Mouse (Mus musculus) central nervous system, embryonic 11.5 days (tissue): ENCODE results near the gene Lyl1. TPM values are rescaled to one million over a fixed set of nuclear protein-coding genes. Genes with fewer than 3 reads are reported as not detected.

Source experiments
- polyA plus RNA-seq: library from polyadenylated mRNA; depleted of rRNA; stranded (reverse); fragments of >200 nt; gene quantifications from 2 replicates; pipeline ENCODE4 v1.2.3, GENCODE M21; 2012; rRNA removed

The Lyl1 gene
- polyA plus RNA-seq: 6.1 and 7.2 TPM in 2 replicates

GRCm38 (mm10) chr8:84700941-84701911, at the start of gene Lyl1:
Lyl1 (plus strand) TSS chr8:84701457.

GRCm38 (mm10) chr8:84662581-84663065, 38.6 kb upstream of the Lyl1 start, which contains the start of gene Ier2:
Ier2 (minus strand) TSS chr8:84662852.

GRCm38 (mm10) chr8:84686191-84687002, 14.9 kb upstream of the Lyl1 start, which contains the start of gene Trmt1:
Trmt1 (plus strand) TSS chr8:84686307.

GRCm38 (mm10) chr8:84687705-84688100, 13.6 kb upstream of the Lyl1 start, which contains the start of gene Nacc1:
Nacc1 (minus strand) TSS chr8:84687862.

GRCm38 (mm10) chr8:84722850-84723570, 21.8 kb downstream of the Lyl1 start, which contains the start of gene G430095P16Rik:
G430095P16Rik (plus strand) TSS chr8:84723007.

Other genes with a start within 250 kb of the Lyl1 start
- 22.8 and 24.3 TPM in 2 replicates for gene Ier2, start 38.6 kb upstream of the Lyl1 start, polyA plus RNA-seq
- 109 and 112 TPM in 2 replicates for gene Trmt1, start 15.2 kb upstream of the Lyl1 start, polyA plus RNA-seq
- gene Nacc1, start 13.6 kb upstream of the Lyl1 start, polyA plus RNA-seq: 55.6 and 88.0 TPM in 2 replicates
- 2.7 and 4.9 TPM in 2 replicates for gene G430095P16Rik, start 21.6 kb downstream of the Lyl1 start, polyA plus RNA-seq
- 7.8 and 9.6 TPM in 2 replicates for gene Nfix, start 98.9 kb downstream of the Lyl1 start, polyA plus RNA-seq
- 3.2 and 4.7 TPM in 2 replicates for gene Dand5, start 121.4 kb downstream of the Lyl1 start, polyA plus RNA-seq
- gene Gadd45gip1, start 130.1 kb downstream of the Lyl1 start, polyA plus RNA-seq: 29.3 and 32.5 TPM in 2 replicates
- 65.7 and 76.9 TPM in 2 replicates for gene Rad23a, start 139.2 kb downstream of the Lyl1 start, polyA plus RNA-seq
- 669 and 1,481 TPM in 2 replicates for gene Calr, start 145.5 kb downstream of the Lyl1 start, polyA plus RNA-seq
- 97.5 and 98.6 TPM in 2 replicates for gene Farsa, start 155.5 kb downstream of the Lyl1 start, polyA plus RNA-seq
- 38.7 and 41.1 TPM in 2 replicates for gene Syce2, start 170.7 kb downstream of the Lyl1 start, polyA plus RNA-seq
- 47.6 and 59.7 TPM in 2 replicates for gene Gcdh, start 192.5 kb downstream of the Lyl1 start, polyA plus RNA-seq
- 13.0 and 22.9 TPM in 2 replicates for gene Klf1, start 200.5 kb downstream of the Lyl1 start, polyA plus RNA-seq
- gene Dnase2a, start 207.1 kb downstream of the Lyl1 start, polyA plus RNA-seq: 8.9 and 10.6 TPM in 2 replicates
- gene Mast1, start 235.9 kb downstream of the Lyl1 start, polyA plus RNA-seq: 21.4 and 22.8 TPM in 2 replicates
- 1.1 TPM in 2 replicates for gene Rtbdn, start 245.5 kb downstream of the Lyl1 start, polyA plus RNA-seq